Mouse (Mus musculus): ENCODE results near the gene Ampd3. TPM values are rescaled to one million over a fixed set of nuclear protein-coding genes. Genes with fewer than 3 reads are reported as not detected.

Ampd3 gene
- total RNA-seq (2021) = 10 to 100 TPM; 46.0 to 46.2 TPM

DNA sequence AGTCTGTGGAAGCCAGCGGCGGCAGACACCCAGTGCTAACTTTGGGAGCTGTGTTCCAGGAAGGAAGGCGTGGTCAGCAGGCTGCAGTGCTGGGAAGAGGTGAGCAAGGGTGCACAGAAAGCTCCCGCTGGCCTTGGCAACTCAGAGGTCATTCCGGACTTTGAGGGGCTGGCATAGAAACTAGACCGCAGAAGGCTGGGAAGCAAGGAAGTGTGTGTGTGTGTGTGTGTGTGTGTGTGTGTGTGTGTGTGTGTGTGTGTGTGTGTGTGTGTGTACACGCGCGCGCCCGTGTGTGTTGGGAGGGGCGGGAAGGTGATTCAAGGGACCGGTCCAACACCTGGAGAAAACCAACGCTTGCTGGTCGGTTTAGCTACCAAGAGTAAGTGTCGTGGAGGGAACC lies at the start of gene Ampd3:
Gene Ampd3 (plus strand): TSS at position 206 of the 400 bp plus-strand sequence.
- intact Hi-C loops (cut with DNase I) = loop anchor here (2.0 kb wide), 1 partner anchor 19 kb away; no protein-coding TSS in a partner anchor
- DNase-seq (ENCODE audit: low spot score) = no peak

GRCm38 (mm10) chr7:110718505-110718904 lies 49.5 kb upstream of the Ampd3 start:
- no peak for DNase-seq (ENCODE audit: low spot score)
- intact Hi-C loops (cut with DNase I) = no loop called here

DNA sequence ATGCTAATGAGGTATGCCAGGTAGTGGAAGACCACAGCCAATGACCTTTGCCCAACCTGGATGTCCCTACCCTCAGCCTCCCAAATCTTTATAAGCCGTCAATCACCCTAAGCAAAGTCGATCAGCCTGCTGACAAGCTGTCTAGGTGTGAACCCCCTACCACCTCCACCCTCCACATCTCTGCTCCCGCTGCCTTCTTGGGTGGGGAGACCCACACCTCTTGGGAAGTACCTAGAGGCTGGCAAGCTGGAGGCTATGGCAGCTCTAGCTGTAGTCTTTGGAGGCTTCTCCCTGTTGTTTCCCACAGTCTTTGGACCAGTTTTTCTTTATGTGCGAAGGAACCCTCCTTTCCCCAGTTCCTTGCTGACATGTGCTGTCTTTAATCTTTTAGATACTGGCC lies 48.1 kb upstream of the Ampd3 start:
- DNase-seq (ENCODE audit: low spot score) = no peak
- intact Hi-C loops (cut with DNase I) = no loop called here

GRCm38 (mm10) chr7:110722183-110722582 lies 45.8 kb upstream of the Ampd3 start:
- intact Hi-C loops (cut with DNase I) = no loop called here
- DNase-seq (ENCODE audit: low spot score) = no peak

- DNase-seq (ENCODE audit: low spot score) = no peak
Measured at GRCm38 (mm10) chr7:110727049-110727448, 41.0 kb upstream of the Ampd3 start.

DNA sequence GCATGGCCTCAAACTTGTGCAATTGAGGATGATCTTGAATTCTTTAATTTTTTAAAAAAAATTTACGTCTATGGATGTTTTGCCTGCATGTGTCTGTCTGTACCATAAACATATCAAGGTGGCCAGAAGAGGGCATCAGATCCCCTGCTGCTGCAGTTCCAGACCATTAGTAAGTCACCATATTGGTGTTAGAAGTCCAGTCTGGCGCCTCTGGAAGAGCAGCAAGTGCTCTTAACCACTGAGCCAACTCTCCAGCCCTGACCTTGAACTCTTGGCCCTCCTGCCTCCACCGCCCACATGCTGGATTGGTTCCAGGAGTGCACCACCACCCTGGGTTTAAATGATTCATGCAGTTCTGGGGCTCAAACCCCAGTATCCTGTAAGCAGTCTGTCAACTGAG lies 39.1 kb upstream of the Ampd3 start:
- intact Hi-C loops (cut with DNase I) = no loop called here
- no peak for DNase-seq (ENCODE audit: low spot score)

More at GRCm38 (mm10) chr7:110727049-110727448, 41.0 kb upstream of the Ampd3 start:
- intact Hi-C loops (cut with DNase I) = loop anchor here (1.0 to 2.0 kb wide), 2 partner anchors 74 to 288 kb away; no protein-coding TSS in a partner anchor

DNA sequence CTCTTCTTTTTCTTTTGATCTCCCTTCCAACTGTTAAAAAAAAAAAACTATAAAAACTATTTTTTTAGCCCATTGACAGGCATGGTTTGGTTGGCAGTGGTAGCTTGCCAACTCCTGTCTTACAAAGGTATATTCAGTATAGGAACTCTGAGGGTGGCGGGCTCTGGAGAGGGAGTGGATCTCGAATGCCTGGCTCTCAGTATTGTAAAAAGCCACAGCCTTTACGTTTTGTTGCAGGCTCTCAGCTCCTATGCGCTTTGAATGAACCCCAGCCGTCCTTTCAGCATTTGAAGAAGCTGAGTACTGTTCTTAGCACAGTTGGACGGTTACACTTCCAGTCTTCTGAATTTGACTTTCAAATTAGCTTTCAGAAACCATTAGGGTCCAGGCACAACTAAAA lies 38.7 kb upstream of the Ampd3 start:
- intact Hi-C loops (cut with DNase I) = no loop called here
- DNase-seq (ENCODE audit: low spot score) = no peak

DNA sequence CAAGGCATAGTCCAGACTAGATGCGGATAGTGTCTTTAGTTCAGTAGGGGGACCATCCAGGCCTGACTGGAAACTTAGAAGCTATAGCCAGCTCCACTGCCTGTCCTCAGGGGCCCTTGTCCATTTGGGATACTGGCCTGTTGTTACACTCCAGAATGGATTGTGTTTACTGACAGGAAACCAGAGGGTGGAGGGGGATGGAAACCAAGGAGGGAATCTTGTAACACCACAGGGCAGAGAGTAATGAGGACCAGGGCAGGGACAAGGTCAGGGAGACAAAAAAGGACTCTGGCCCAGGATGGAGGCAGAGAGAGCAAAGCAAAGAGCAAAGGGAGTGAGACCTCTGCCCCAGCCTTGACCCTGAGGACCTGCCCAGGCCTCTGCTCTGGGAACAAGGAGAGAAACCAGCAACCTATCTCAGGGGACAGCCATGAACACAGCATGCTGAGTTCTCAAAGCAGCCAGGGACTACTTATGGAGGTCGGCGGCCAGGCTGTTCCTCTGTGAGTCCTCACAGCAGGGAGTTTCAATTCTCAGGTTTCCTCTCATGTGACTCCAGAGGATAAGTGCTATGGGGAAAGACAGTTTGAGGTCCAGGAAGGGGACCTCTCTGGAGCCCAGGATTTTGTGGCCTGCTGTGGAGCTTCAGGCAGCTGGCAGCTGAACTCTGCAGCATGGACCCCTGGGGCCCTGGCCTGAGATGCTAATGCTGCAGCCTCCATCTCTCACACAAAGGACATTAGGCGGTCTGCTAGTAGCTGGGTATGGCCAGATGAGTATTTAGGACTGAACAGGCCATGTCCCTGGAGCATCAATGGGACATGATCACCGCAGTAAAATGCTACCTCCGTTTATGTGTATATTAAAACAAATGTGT lies 36.7 kb upstream of the Ampd3 start:
- no peak for DNase-seq (ENCODE audit: low spot score)
- intact Hi-C loops (cut with DNase I) = no loop called here

GRCm38 (mm10) chr7:110732001-110732632 lies 35.9 kb upstream of the Ampd3 start:
- intact Hi-C loops (cut with DNase I) = no loop called here
- DNase-seq (ENCODE audit: low spot score) = no peak

- no peak for DNase-seq (ENCODE audit: low spot score)
- intact Hi-C loops (cut with DNase I) = no loop called here
Measured at GRCm38 (mm10) chr7:110736914-110737313, 31.1 kb upstream of the Ampd3 start.

GRCm38 (mm10) chr7:110739764-110740163 lies 28.2 kb upstream of the Ampd3 start:
- intact Hi-C loops (cut with DNase I) = no loop called here
- no peak for DNase-seq (ENCODE audit: low spot score)

DNA sequence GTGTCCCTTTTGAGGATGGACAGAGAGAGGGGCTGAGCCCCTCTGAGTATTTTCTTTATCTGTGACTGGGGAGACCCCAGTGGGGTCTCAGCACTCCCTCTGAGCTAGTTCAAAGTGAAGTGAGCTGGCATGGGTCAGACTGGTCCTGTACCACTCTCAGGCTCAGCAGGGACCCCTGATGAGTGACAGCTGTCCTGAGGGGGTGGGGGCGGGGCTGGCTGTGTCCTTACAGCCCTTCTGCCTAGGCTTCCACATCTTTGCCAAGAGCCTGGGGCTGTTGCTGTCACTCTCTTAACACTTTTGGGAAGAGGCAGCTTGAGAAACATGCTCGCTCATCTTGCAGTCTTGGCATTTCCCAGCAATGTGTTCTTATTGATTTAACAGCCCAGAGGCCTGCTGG lies 27.8 kb upstream of the Ampd3 start:
- intact Hi-C loops (cut with DNase I) = no loop called here

GRCm38 (mm10) chr7:110742022-110742421 lies 26.0 kb upstream of the Ampd3 start:
- no peak for DNase-seq (ENCODE audit: low spot score)
- intact Hi-C loops (cut with DNase I) = no loop called here

More for the DNA sequence above, 27.8 kb upstream of the Ampd3 start:
- DNase-seq (ENCODE audit: low spot score) = no peak

- intact Hi-C loops (cut with DNase I) = no loop called here
Measured at GRCm38 (mm10) chr7:110746087-110746562, 21.9 kb upstream of the Ampd3 start.

DNA sequence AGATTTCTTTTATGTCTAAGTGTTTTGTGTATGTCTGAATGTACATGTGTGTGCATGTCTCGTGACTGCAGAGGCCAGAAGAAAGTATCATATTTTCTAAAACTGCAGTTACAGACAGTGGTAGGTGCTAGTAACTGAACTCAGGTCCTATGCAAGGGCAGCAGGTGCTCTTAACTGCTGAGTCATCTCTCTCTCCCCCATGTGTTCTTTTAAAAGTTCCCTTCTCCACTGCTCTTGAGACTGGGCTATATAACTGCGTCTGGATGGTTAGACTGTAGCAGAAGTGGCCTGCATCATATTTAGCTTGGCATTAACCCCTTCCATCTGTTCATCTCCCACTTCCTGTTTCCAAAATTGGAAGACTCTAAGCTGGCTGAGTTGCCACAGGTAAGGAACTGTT lies 21.2 kb upstream of the Ampd3 start:
- intact Hi-C loops (cut with DNase I) = no loop called here
- no peak for DNase-seq (ENCODE audit: low spot score)

More at GRCm38 (mm10) chr7:110746087-110746562, 21.9 kb upstream of the Ampd3 start:
- no peak for DNase-seq (ENCODE audit: low spot score)

GRCm38 (mm10) chr7:110750834-110751233 lies 17.2 kb upstream of the Ampd3 start:
- DNase-seq (ENCODE audit: low spot score) = no peak
- intact Hi-C loops (cut with DNase I) = no loop called here

DNA sequence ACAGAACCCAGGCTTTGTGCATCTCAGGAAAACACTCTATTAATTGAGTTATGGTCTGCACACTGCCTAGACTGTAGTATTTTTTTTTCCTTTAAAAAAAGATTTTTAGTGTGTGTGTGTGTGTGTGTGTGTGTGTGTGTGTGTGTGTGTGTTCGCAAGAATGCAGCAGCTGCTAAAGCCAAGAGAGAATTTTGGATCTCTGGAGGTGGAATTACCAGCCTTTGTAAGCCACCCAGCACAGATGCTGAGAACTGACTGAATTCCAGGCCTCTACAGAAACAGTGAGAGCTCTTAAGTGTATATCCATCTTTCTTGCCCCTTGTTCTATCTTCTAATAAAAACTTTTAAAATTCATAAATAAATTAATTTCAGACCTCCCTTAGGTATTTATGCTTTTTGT lies 16.4 kb upstream of the Ampd3 start:
- intact Hi-C loops (cut with DNase I) = no loop called here

DNA sequence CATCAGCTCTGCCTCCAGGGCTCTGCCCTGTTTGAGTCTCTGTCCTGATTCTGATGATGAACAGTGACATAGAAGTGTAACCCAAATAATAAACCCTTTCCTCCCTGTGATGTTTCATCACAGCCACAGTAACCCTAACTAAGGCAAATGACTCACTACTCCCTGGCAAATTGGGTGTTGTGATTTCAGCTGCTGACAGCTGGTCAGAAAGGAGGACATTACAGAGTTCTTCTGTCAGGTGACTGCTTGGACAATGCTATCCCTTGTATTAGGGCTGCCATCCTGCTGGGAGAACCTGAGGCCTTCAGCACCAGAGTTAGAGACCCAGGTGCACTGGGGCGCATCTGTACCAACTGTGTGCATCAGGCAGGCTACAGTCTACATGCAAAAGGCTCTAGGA lies 14.7 kb upstream of the Ampd3 start:
- intact Hi-C loops (cut with DNase I) = no loop called here
- DNase-seq (ENCODE audit: low spot score) = no peak

More for the DNA sequence above, 16.4 kb upstream of the Ampd3 start:
- no peak for DNase-seq (ENCODE audit: low spot score)

- no peak for DNase-seq (ENCODE audit: low spot score)
- intact Hi-C loops (cut with DNase I) = no loop called here
Measured at GRCm38 (mm10) chr7:110753926-110754330, 14.1 kb upstream of the Ampd3 start.

GRCm38 (mm10) chr7:110756440-110756839 lies 11.6 kb upstream of the Ampd3 start:
- intact Hi-C loops (cut with DNase I) = no loop called here
- no peak for DNase-seq (ENCODE audit: low spot score)

GRCm38 (mm10) chr7:110762605-110763180 lies 5.3 kb upstream of the Ampd3 start:
- DNase-seq (ENCODE audit: low spot score) = no peak
- intact Hi-C loops (cut with DNase I) = no loop called here

Data from heart, postnatal 25 days (tissue).